Mouse (Mus musculus) heart, embryonic 15.5 days (tissue): ENCODE results near the gene Cpsf6. TPM values are rescaled to one million over a fixed set of nuclear protein-coding genes. Genes with fewer than 3 reads are reported as not detected.

Source experiments
- ATAC-seq: fragments of 200-750 bp; cut with Nextera tagmentation; replicated peaks from 2 replicates; pipeline ENCODE4 v1.8.0; 2017; ENCODE audit warnings: low read depth, moderate TSS enrichment; ENCODE audit not compliant: insufficient number of reproducible peaks, insufficient read depth, low FRiP score
- H3K27ac ChIP-seq: fragments of 300-500 bp; sonication (generic); 2 replicates; pipeline ENCODE4 v1.5.1; 2015; ENCODE audit warnings: mild to moderate bottlenecking, inconsistent platforms
- H3K27me3 ChIP-seq: fragments of 300-500 bp; sonication (generic); 2 replicates; pipeline ENCODE4 v1.6.1; 2015; ENCODE audit warnings: inconsistent platforms
- H3K36me3 ChIP-seq: fragments of 300-500 bp; sonication (generic); 2 replicates; pipeline ENCODE4 v1.6.1; 2015; ENCODE audit warnings: mild to moderate bottlenecking, inconsistent platforms
- H3K4me1 ChIP-seq: fragments of 300-500 bp; sonication (generic); replicated peaks from 2 replicates; pipeline ENCODE4 v1.6.1; 2015; ENCODE audit warnings: inconsistent platforms
- H3K4me2 ChIP-seq: fragments of 300-500 bp; sonication (generic); 2 replicates; pipeline ENCODE4 v1.6.1; 2015; ENCODE audit warnings: inconsistent platforms, mild to moderate bottlenecking, moderate library complexity
- H3K4me3 ChIP-seq: fragments of 300-500 bp; sonication (generic); 2 replicates; pipeline ENCODE4 v1.5.1; 2015; ENCODE audit warnings: mild to moderate bottlenecking, inconsistent platforms
- H3K9ac ChIP-seq: fragments of 300-500 bp; sonication (generic); 2 replicates; pipeline ENCODE4 v1.6.1; 2015; ENCODE audit warnings: mild to moderate bottlenecking, inconsistent platforms
- H3K9me3 ChIP-seq: fragments of 300-500 bp; sonication (generic); replicated peaks from 2 replicates; pipeline ENCODE4 v1.6.1; 2016; ENCODE audit warnings: inconsistent platforms
- WGBS: fragments of 180-500 bp; shearing (Covaris S2); methylation state at CpG from one replicate; pipeline ENCODE4 v1.1.7; 2015; ENCODE audit warnings: mixed read lengths; 5-methylcytosine and 5-hydroxymethylcytosine counted together
- polyA plus RNA-seq: library from polyadenylated mRNA; unstranded; fragments of >200 nt; fragmentation: Nextera tagmentation; extraction: Ambion mirVana; gene quantifications from 2 replicates; pipeline ENCODE4 v1.2.1, GENCODE M21; 2015

The Cpsf6 gene
- polyA plus RNA-seq, 1 experiment from 2014 or later, result 78.5 TPM

DNA sequence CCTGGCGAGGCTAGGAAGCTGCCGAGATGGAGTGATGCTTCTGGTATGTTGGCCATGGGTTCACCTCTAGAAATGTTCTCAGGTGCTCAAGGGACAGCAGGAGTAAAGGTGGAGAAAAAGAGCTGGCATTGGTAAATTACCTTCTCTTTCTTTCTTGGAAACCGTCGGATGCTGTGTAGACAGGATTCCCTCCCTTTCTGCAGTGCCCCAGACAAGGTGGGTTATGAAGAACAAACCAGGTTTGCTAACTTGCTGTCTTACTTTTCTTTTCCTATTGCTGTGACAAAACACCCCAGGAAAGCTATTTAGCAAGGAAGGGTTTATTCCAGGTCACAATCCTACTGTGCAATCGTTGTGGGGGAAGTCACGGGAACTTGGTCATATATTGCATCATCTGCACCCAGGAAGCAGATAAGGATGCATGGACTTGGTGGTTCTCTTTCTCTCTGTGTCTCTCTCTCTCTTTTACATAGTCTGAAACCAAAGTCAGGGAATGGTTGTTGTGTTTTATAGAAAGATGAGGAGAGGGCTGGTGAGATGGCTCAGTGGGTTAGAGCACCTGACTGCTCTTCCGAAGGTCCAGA is 32.8 kb upstream of the Cpsf6 start:
- Histone ChIP-seq H3K4me3 (no peak overlapping the region), H3K9me3 (no peaks in the 10 kb centered on the region), H3K4me2 (no peak overlapping the region), H3K4me1 (peaks cover 11% of the 10 kb centered on the region), H3K27me3 (no peaks in the 10 kb centered on the region), H3K36me3 (no peaks in the 10 kb centered on the region), H3K27ac (no peak overlapping the region), H3K9ac (no peak overlapping the region)
- no peak for ATAC-seq
- WGBS, result 70% methylated on average over 7 of the region's 7 CpGs

DNA sequence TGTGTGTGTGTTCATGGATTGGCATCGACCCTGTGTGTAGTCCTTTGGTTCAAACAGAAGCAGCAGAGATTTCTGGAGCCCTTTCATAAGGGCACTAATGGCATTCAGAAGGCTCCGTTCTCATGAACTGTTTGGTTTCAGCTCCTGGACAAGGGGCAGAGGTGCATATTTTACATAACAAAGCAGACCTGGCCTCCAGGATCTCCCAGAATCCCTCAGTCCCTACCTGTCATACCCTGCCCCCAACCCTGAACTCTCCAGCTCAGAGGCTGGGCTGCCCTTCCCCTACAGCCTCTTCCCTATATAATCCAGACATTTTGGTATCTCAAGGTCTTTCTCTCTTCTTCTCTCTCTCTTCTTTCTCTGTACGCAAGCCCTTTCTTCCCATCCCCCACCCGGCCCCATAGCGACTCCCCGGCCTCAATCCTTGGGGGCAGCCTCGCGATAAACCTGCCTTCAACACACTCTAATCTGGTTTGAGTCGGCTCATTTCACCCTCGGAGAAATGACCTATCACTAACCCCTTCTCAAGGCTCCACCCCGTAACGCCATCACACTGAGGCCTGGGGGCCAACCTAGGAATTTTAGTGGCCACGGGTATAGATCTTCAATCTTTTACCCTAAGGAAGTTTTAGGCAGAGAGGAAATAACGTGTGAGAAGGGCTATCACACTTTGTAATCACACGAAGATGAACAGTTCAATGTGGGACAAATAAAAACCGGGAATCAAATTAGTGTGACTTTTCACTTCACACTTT is 32.1 kb upstream of the Cpsf6 start:
- no peak overlapping the region for H3K4me2 ChIP-seq

DNA sequence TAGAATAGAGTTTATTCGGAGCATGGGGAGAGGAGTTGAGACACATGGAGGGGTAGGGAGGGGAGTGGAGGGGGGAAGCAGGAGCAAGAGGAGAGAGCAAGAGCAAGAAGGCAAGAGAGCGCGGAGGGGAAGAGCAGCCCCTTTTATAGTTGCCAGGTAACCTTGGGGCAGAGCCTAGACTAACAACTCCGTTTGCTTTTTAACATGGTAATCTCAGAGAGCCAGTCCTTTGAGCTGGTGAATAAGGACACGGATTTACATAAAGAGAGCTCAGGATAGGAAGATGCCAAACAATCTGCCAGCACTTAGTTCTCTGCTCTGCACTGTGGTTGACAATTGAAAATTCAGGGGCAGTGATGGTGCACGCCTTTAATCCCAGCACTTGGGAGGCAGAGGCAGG is 31.3 kb upstream of the Cpsf6 start:
- Histone ChIP-seq H3K9me3 (no peaks in the 10 kb centered on the region), H3K36me3 (no peaks in the 10 kb centered on the region), H3K4me2 (no peak overlapping the region), H3K27me3 (no peaks in the 10 kb centered on the region), H3K27ac (no peak overlapping the region), H3K9ac (no peak overlapping the region), H3K4me1 (0 out of 2 replicates have a peak, but pooled peaks cover 4% of the 10 kb centered on the region), H3K4me3 (no peak overlapping the region)
- 60% methylated on average over 6 of the region's 6 CpGs for WGBS
- no peak for ATAC-seq

More for the DNA sequence above, 32.1 kb upstream of the Cpsf6 start:
- no peaks in the 10 kb centered on the region for H3K36me3 ChIP-seq
- H3K9me3 ChIP-seq, result no peaks in the 10 kb centered on the region
- no peaks in the 10 kb centered on the region for H3K27me3 ChIP-seq
- 0 out of 2 replicates have a peak, but pooled peaks cover 5% of the 10 kb centered on the region for H3K4me1 ChIP-seq
- H3K9ac ChIP-seq, result no peak overlapping the region
- 23% methylated on average over 16 of the region's 16 CpGs for WGBS
- no peak for ATAC-seq
- H3K4me3 ChIP-seq, result no peak overlapping the region
- no peak overlapping the region for H3K27ac ChIP-seq

DNA sequence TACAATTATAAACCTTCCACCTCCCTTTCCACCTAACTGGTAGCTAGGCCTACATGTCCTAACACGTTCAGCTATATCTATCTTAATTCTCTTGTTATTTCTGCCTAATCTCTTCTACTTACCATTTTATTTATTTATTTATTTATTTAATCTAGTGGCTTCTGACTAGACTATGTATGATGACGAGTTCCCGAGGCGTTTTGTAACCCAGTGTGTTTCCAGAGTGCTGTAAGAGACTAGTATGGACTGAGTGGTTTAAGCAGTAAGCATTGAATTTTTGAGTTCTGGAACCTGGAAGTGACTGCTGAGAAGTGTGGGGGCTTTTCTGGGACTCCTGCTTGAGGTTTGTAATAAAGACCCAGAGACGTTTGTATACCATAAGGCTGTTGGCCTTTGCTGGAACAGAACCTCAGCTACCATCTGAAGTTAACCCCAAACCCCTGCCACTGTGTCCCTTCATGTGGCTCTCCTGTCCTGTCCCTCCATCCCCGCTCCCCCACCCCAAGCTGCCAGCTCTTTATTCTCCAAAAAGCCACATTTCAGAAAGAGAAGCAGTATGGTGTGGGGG is 30.8 kb upstream of the Cpsf6 start:
- ATAC-seq, result no peak
- 81% methylated on average over 6 of the region's 6 CpGs for WGBS
- H3K27ac ChIP-seq, result no peak overlapping the region

DNA sequence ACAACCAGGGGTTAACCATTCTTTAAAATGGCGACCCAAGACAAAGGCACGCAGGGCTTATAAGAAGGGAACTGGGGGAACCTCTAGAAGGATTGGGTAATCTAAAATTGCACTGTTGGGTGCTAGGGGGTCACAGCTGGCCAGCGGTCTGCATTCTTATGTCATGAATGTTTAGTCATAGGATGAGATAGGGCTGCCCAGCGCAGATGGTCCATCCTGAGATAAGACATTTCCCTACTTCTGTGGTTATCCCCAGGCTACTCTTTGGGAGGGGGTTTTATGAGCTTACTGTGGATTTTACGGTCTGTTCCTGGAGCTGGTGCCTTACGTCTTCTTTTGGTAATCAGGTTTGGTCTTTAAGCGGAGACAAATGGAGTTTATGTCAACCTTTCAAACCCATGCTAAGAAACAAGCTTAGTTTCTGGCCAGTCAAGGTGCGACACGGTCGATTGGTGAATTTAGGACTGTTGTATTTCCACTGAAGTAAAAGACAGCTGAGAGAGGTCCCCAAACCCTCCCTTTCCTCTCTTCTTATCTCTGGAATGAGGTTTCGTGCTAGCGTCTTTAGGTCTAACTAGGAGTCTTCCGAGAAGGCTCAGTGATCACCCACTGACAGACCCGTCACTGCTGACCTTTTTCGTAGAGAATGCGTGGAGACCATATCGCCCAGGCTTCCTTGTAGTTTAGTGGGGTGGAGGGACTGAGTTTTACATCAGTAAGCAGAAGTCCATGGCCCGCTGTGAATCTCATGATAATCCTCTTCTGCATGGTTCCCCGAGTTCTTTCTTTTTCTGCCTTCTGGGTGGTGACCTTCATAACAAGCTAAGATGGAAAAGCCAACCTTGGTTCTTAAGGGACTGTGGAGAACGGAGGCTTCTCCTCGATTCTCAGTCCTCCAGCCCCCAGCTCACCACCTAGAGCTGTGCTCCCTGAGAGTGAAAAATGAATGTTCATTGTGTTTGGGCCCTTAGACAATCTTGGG is 29.8 kb upstream of the Cpsf6 start:
- H3K9ac ChIP-seq, result no peak overlapping the region
- H3K27me3 ChIP-seq, result no peaks in the 10 kb centered on the region
- no peaks in the 10 kb centered on the region for H3K36me3 ChIP-seq
- no peak overlapping the region for H3K4me3 ChIP-seq
- H3K4me2 ChIP-seq, result no peak overlapping the region
- no peaks in the 10 kb centered on the region for H3K9me3 ChIP-seq
- ATAC-seq, result no peak
- 0 out of 2 replicates have a peak, but pooled peaks cover 4% of the 10 kb centered on the region for H3K4me1 ChIP-seq
- H3K27ac ChIP-seq, result no peak overlapping the region
- 57% methylated on average over 21 of the region's 21 CpGs for WGBS

More for the DNA sequence above, 30.8 kb upstream of the Cpsf6 start:
- H3K4me3 ChIP-seq, result no peak overlapping the region
- H3K9ac ChIP-seq, result no peak overlapping the region
- H3K9me3 ChIP-seq, result no peaks in the 10 kb centered on the region
- no peaks in the 10 kb centered on the region for H3K27me3 ChIP-seq
- H3K36me3 ChIP-seq, result no peaks in the 10 kb centered on the region
- 0 out of 2 replicates have a peak, but pooled peaks cover 4% of the 10 kb centered on the region for H3K4me1 ChIP-seq
- H3K4me2 ChIP-seq, result no peak overlapping the region

DNA sequence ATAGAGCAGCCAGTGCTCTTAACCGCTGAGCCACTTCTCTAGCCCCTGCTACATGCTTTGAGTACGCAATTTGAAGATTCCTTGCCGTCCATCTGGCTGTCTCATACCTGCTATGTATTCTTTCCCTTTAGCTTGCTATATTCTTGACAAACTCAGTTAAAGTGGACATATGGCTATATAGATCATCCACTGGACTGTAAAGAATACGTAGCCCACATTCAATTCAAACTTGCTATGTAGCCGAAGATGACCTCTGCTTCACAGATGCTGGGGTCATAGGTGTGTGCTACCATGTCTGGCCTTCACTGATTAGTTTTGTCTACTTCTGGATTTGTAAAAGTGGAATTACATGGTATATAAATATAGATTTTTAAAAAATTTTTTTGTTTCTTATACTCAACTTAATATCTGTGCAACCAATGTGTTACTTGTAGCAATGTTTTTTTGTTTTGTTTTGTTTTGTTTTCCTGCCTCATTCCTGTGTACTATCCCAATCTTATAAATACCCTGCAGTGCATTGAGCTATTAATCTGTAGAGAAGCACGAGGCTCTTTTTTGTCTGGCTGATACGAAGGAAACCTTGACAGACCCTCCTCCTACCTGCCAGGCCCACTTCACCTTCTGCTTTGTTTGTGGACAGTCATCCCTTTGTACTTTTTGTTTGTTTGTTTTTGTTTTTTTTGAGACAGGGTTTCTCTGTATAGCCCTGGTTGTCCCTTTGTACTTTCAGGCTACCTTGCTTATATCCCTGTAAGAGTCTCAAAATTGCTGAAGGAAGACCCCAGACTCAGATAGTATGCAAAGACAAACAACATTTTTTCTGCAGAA is 28.9 kb upstream of the Cpsf6 start:
- Histone ChIP-seq H3K9ac (no peak overlapping the region), H3K4me3 (no peak overlapping the region), H3K36me3 (no peaks in the 10 kb centered on the region), H3K27ac (no peak overlapping the region), H3K9me3 (no peaks in the 10 kb centered on the region), H3K27me3 (no peaks in the 10 kb centered on the region), H3K4me1 (0 out of 2 replicates have a peak, but pooled peaks cover 4% of the 10 kb centered on the region), H3K4me2 (no peak overlapping the region)
- WGBS, result 86% methylated on average over 7 of the region's 7 CpGs
- no peak for ATAC-seq

DNA sequence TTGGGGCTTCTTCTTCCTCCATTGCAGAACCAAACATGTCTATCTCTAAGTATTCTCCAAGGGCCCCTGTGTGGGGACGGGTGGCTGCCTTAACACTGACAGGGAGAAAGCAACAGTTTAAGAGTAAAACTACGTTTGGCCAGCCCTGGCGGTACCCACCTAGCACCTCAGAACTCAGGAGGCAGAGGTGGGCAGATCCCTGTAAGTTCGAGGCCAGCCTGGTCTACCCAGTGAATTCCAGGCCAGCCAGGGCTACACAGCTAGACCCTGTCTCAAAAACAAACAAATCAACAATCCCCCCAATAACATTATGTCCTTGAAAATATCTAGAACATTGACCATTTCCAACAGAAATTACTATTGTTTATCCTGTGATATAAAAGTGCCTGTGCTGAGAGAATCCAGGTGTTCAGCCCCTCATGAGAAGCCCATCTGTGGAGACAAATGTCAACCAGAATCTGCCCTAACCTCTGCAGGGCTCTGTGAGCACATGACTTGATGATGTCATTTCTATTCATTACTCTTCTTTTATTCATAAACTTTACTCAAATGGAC is 28.0 kb upstream of the Cpsf6 start:
- WGBS, result 84% methylated on average over 4 of the region's 4 CpGs
- no peak overlapping the region for H3K9ac ChIP-seq
- H3K27ac ChIP-seq, result no peak overlapping the region
- H3K4me2 ChIP-seq, result no peak overlapping the region
- ATAC-seq, result no peak
- H3K36me3 ChIP-seq, result no peaks in the 10 kb centered on the region
- no peak overlapping the region for H3K4me3 ChIP-seq
- H3K27me3 ChIP-seq, result no peaks in the 10 kb centered on the region
- H3K9me3 ChIP-seq, result no peaks in the 10 kb centered on the region
- 0 out of 2 replicates have a peak, but pooled peaks cover 4% of the 10 kb centered on the region for H3K4me1 ChIP-seq

DNA sequence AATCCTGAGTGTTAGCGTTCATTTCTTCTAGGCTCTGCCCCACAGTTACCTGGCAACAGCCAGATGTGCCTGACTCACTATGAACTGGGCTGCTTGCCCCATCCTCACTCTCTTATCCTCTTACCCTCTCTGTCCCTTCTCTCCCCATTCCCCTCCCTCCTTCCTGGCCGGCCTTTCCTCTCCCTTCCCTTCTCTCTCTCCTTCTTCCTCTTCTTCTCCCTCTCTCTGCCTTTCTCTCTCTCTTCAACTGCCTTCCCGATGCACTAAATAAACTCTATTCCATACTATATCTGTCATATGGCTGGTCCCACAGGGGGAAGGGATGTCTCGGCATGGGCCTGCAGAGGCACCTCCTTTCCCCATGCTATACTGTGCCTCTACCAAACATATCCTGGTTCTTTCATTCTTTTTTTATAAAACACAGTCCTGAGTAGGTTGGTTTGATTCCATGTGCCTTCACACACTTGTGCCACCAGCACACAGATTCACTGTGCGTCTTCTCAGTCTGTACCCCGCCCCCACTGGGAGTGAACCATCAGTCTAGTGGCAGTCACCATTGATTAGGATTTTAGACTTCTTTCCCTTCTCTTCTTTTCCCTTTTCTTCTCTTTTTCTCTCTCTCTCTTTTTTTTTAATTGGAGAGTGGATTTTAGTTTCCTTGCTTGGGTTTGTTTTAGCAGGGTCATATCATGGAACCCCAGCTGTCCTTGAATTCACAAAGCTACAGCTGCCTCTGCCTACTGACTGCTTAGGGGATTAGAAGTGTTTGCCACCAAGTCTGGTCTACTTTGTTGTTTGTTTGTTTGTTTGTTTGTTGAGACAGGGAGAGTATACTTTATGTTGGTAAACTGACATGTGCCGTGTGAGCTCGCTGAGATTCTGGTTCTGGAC is 27.3 kb upstream of the Cpsf6 start:
- Histone ChIP-seq H3K4me2 (no peak overlapping the region), H3K4me3 (no peak overlapping the region), H3K9me3 (no peaks in the 10 kb centered on the region), H3K27ac (no peak overlapping the region), H3K4me1 (0 out of 2 replicates have a peak, but pooled peaks cover 4% of the 10 kb centered on the region), H3K9ac (no peak overlapping the region), H3K36me3 (no peaks in the 10 kb centered on the region), H3K27me3 (no peaks in the 10 kb centered on the region)
- ATAC-seq, result no peak
- 86% methylated on average over 8 of the region's 8 CpGs for WGBS

DNA sequence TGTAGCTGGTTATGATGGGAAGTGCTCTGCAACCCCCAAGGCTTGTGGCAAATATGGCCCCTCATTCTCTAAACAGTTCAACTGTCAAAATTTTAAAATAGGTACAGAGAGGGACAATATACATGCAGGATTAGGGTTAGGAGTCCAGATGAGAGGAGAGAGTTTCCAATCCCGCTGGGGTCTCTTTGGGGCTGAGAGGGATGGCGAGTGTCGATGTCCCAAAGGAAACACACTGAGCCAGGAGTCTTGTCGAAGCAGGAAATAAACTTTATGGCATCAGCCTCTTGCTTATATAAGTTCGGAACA is 26.4 kb upstream of the Cpsf6 start:
- Histone ChIP-seq H3K27me3 (no peaks in the 10 kb centered on the region), H3K4me2 (no peak overlapping the region), H3K36me3 (no peaks in the 10 kb centered on the region), H3K9me3 (no peaks in the 10 kb centered on the region), H3K4me3 (no peak overlapping the region), H3K4me1 (no peaks in the 10 kb centered on the region), H3K9ac (no peak overlapping the region), H3K27ac (no peak overlapping the region)
- 78% methylated on average over 5 of the region's 5 CpGs for WGBS
- ATAC-seq, result no peak
